Mouse (Mus musculus) spleen, postnatal 36 days (tissue): Measurements from ENCODE around the gene Jade1.

Experiments
- DNase-seq, 2 experiments: peaks; one replicate each; pipeline ENCODE4 v3.0.0; 2022; ENCODE audit warnings: low spot score in 2 of 2, mixed read lengths in 1 of 2

Jade1 gene

GRCm38 (mm10) chr3:41548238-41548637 lies 7.3 kb upstream of the Jade1 start:
- DNase-seq = no peak

DNA sequence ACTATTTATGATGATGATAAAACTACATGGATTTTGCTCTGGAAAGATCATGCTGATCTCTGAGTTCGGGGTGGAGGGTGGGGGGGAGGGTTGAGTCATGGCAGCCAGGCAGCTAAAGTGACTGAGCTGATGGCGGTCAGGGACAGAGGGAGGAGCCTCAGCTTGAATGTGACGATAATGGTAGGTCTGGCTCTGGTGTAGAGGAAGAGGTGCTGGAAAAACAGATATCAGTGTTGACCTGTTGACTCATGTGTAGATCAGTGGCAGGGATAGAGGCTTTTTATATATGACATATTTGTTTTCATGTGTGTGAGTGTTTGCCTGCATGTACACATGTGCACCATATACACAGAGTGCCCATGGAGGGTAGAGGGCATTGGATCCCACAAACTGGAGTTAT lies 3.9 kb upstream of the Jade1 start:
- DNase-seq = no peak

- peak in 1 of 2 experiments; percentile 10 for DNase-seq
Measured at GRCm38 (mm10) chr3:41552777-41553548, 2.6 kb upstream of the Jade1 start.

DNA sequence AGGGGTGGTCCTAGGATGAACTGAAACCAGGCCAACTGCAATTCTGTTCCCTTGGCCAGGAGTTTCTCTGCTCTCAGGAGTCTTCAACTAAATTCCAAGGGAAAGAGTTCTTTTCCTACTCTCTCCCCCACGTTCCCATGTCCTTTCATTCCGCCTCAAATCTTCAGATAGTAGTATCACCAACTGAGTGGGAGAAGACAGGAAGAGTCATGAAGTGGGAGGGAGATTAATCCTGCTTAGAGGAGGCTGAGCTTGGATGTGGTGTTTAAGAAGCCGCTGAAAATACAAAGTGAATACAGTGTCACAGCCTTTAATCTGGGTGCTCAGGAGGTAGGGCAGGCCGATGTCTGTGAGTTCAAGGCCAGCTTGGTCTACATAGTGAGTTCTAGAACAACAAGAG lies 1.9 kb upstream of the Jade1 start:
- DNase-seq = no peak

DNA sequence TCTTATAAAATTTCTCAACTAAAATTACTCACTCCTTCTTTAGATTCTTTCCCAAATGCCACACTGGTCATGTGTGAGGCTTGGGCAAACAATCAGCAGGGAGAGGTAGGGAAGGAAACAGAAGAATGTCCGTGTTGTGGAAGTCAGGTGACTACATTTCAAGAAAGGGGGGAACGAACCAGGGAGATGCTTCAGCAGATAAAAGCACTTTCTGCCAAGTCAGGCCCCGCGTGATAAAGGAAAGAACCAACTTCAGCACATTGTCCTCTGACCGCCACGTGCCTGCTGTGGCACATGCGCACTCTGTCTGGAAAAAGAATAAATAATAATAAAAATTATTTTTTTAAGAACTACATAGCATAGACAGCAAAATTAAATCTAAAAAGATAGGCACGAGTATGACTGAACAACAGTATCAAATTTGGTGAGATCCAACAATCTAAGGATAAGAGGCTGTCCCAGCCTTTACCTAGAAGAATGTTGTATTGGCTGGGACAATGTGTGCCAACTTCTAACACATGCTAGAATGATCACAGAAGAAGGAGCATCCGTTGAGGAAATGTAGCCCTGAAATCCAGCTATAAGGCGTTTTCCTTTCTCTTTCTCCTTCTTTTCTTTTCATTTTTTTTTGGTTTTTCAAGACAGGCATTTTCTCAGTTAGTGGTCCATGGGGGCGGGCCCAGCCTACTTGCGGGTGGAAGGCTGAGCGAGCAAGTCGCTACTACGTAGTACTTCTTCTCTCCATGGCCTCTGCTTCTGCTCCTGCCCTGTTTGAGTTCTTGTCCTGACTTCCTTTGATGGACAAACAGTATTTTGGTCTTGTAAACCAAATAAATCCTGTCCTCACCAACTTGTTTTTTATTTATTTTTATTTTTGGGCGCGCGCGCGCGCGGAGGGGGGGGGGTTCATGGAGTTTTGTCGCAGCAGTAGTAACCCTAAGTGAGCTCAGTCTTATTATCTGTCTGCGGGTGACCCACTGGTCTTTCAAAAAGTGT lies 753 bp upstream of the Jade1 start:
- no peak for DNase-seq

GRCm38 (mm10) chr3:41556451-41557266 lies 1.1 kb downstream of the Jade1 start:
- DNase-seq = no peak

GRCm38 (mm10) chr3:41557267-41557995 lies 1.9 kb downstream of the Jade1 start:
- DNase-seq = no peak

DNA sequence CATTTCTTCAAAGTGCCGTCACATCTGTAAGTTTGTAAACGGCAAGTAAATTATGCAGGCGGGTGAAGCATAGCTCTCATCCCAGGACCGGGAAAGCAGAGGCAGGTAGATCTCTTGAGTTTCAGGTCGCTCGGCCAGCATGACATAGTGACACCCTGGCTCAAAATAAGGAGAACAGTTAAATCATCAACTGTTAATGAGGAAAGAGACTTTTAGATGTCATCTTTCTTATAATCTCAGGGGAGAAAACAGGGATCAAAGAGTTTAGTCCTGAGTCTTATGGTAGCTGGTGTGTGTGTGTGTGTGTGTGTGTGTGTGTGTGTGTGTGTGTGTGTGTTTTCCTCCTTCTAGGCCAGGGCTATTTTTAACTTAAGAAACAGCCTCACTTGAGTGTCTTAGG lies 5.0 kb downstream of the Jade1 start:
- DNase-seq = no peak

- no peak for DNase-seq
Measured at GRCm38 (mm10) chr3:41561787-41562186, 6.3 kb downstream of the Jade1 start.

DNA sequence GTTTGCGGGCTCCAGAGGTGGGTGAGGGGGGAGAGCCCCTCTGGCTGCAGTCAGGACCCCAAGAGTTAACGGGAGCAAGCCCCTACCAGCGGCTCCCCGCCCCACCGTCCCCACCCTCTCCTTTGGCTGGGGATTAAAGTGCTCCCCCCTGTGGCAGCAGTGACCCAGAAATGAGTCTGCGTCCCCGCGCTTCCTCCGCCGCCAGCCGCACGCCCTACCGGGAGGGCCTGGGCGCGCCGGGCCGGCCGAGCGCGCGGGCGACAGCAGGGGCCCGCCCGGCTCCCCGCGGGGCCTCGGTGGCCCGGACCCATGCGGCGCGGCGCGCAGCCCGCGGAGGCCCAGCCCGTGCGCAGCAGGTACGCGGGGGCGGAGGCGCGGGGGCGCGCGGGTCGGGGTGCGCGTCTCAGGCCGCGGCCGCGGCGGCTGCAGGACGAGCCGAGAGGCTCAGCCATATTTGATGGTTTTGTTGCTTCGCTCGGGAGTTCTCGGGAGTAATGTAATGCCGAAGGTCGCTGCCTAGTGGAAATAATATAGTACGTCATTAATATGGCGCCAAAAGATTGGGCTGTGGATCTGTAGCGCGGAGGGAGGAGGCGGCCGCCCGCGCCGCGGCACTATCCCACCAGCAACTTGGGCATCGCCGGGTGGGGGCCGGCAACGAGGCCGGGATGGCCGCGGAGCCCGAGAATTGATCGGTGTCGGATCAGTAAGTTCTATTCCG lies 7.8 kb downstream of the Jade1 start:
- peak; percentile 79 to 82 for DNase-seq

DNA sequence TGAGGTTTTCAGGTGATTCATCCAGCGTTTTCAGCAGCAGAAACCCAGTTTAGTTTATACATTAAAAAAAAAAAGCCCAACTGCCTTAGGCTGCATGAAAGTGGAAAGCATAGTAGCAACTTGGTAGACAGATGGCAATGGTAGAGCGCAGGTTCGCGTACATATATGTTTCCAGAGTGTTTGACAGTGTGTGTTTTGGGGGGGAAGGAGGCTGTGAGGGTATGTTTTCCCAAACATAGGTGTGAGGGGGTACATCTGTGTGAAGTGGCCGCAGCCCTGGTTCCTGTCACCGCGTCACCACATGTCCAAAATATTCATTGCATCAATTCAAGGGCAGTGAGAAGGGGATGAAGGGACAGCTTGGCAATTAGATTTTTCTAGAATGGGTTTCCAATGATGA lies 8.5 kb downstream of the Jade1 start:
- DNase-seq = peak in 1 of 2 experiments; percentile 18

- peak; percentile 88 to 90 for DNase-seq
Measured at GRCm38 (mm10) chr3:41564471-41565213, 9.1 kb downstream of the Jade1 start.

GRCm38 (mm10) chr3:41565410-41565823 lies 9.9 kb downstream of the Jade1 start:
- peak; percentile 81 for DNase-seq

DNA sequence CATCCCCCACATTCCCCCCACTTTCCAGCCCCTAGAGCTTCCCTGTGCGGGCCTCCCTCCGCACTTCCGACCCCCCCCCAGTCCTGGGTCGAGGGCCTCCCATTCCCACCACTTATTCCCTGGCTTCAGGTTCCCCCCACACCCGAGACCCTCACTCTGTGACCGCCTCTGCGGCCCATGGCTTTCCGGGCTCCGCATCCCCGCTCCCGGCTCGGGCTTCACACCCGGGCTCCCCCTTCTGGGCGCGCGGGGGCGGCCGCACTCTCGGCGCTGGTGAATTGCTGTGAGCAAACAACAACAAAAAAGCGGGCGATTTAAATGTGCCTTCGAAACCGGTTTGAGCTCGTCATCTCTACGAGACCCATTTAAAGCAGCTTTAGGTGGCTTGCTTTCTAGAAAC lies 10.4 kb downstream of the Jade1 start:
- peak; percentile 74 to 82 for DNase-seq

DNA sequence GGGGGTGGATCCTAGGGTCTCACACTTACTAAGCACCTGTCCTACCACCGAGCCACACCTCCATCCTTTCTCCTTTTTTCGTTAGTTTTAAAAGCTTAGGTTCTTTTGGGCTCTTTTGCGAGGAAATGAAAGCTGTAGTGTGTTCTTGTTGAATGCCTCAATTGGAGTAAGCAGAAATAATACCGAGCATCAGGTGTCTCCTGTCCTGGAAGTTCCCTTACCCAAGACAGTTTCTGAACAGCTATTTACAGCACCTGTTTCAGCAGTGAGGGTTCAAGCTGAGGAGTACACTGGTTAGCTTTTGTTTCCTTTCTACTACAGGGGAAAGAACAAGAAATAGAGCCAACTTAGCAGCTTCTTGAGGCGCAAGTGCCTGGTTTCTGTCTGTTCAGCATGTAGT lies 14.4 kb downstream of the Jade1 start:
- peak in 1 of 2 experiments; percentile 14 for DNase-seq

GRCm38 (mm10) chr3:41572131-41572530 lies 16.6 kb downstream of the Jade1 start:
- no peak for DNase-seq

GRCm38 (mm10) chr3:41572968-41573367 lies 17.4 kb downstream of the Jade1 start:
- DNase-seq = no peak

DNA sequence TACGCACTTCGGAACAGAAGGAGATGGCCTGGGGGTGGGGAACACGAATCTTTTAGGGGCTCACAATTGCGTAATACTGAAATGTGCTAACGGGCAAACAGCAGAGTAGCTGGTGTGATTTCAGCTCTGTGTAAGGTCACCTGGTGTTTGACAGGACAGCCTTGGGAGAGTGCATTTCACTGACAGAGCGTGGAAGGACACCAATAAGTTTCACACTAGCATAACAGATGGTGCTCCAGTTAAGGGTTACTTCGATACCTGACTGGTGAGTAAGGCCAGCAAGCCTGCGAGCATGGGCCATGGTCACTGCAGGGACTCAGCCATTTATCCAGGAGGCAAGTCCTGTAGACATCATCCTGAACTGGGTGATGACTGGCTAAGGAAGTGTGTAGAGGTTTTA lies 18.7 kb downstream of the Jade1 start:
- no peak for DNase-seq

DNA sequence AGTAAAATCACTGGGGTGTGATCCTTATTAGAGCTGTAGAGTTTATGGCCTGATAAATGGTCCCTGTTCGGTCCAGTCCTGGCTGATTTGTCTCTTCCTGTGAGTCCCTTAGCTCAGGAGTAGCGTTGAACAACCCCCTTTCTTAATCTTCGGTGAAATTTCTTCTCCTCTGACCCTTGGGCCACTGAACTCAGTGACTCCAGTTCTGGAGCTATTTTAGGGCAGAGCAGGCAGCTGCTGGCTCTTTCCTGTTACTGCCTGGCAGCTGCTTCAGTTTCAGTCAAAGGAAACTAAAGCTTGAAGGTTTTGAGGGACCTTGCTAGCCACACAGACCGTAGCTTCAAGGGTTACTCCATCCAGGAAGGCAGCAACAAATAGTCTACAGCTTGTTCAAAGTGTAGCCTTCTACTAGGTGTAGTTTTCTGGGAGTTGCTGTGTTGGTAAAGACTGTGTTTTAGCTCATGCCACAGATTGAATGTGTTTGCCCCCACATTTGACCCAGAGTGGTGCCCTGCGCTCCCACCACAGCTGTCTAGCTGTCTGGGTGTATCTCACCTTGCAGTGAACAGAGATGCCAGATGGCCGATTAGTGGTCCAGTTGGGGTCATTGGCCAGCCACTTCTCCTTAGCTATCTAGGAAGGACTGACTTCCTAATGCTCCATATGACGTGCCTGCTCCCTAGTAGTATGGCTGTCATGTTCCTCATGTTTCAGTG lies 19.3 kb downstream of the Jade1 start:
- peak in 1 of 2 experiments; percentile 10 for DNase-seq
